Mouse (Mus musculus): ENCODE data around the gene St6gal1.

DNA sequence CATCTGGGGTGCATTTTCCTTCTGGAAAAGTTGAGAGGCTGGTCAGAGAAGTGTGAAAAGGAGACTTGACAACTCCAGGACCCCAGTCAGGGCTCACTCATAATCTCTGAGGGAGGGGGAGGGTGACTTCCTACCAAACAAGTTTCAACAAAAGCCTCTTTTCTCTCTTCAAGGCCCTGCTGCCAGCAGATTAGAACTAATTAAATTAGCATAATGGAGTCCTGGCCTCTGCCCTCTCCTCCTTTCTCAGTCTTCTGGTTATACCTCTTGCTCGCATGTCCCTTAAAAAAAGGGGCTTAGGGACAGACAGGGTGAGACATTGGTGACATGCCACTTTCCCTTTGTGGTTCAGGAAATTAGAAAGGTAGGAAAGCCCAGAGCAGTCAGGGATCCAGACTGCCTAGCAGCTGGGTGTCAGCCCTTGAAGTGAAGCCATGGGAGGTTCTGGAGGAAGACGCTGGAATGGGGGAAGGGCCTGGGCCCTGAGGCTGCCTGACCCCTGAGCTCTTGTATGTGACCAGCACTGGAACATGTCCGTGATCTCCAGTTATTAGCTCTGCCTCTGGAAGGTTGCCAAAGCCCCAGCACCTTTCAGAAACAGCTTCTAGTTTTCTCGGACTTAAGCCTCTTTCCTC, 34.4 kb downstream of the St6gal1 start:
- TF ChIP-seq CTCF (IDR thresholded peaks at IDR 0.05; ENCODE audit: control insufficient read depth, insufficient read depth, low read length): no peak
- TF ChIP-seq POLR2A (IDR thresholded peaks at IDR 0.05; ENCODE audit: borderline replicate concordance, control insufficient read depth, low read depth, low read length): no peak

All from bone marrow, adult 2 months (tissue).